Mouse (Mus musculus): ENCODE measurements around the gene Ank2. TPM values are rescaled to one million over a fixed set of nuclear protein-coding genes. Genes with fewer than 3 reads are reported as not detected.

Ank2 gene
- polyA plus RNA-seq, 1 experiment: 5.8 TPM

- DNase-seq: no peak
- TF ChIP-seq CTCF (IDR thresholded peaks at IDR 0.05; ENCODE audit: insufficient read depth, low read length): no peak
- WGBS: 78% methylated on average over 7 of the region's 7 CpGs
Measured at GRCm38 (mm10) chr3:127113238-127113637, 385.9 kb downstream of the Ank2 start.

GRCm38 (mm10) chr3:127109413-127109812 lies 389.7 kb downstream of the Ank2 start:
- 69% methylated on average over 3 of the region's 3 CpGs for WGBS
- no peak overlapping the region for H3K4me3 ChIP-seq (replicated peaks; ENCODE audit: extremely low read depth, low read depth, low read length)
- H3K4me1 ChIP-seq (ENCODE audit: control insufficient read depth, insufficient read depth, low read length): no peaks in the 10 kb centered on the region
- no peak for TF ChIP-seq CTCF (IDR thresholded peaks at IDR 0.05; ENCODE audit: insufficient read depth, low read length)
- TF ChIP-seq POLR2A (IDR thresholded peaks at IDR 0.05; ENCODE audit: borderline replicate concordance, extremely low read depth, low read depth, low read length): no peak
- DNase-seq: no peak

More at GRCm38 (mm10) chr3:127113238-127113637, 385.9 kb downstream of the Ank2 start:
- Histone ChIP-seq H3K4me1 (ENCODE audit: control insufficient read depth, insufficient read depth, low read length) (no peaks in the 10 kb centered on the region), H3K4me3 (replicated peaks; ENCODE audit: extremely low read depth, low read depth, low read length) (no peak overlapping the region)

GRCm38 (mm10) chr3:127108481-127108880 lies 390.7 kb downstream of the Ank2 start:
- Histone ChIP-seq H3K4me1 (ENCODE audit: control insufficient read depth, insufficient read depth, low read length) (no peaks in the 10 kb centered on the region), H3K4me3 (replicated peaks; ENCODE audit: extremely low read depth, low read depth, low read length) (no peak overlapping the region)
- WGBS: 61% methylated on average over 2 of the region's 2 CpGs
- TF ChIP-seq CTCF (IDR thresholded peaks at IDR 0.05; ENCODE audit: insufficient read depth, low read length): no peak
- TF ChIP-seq POLR2A (IDR thresholded peaks at IDR 0.05; ENCODE audit: borderline replicate concordance, extremely low read depth, low read depth, low read length): no peak
- no peak for DNase-seq

GRCm38 (mm10) chr3:127107281-127107680 lies 391.9 kb downstream of the Ank2 start:
- WGBS: 57% methylated on average over 5 of the region's 5 CpGs

GRCm38 (mm10) chr3:127101326-127101725 lies 397.8 kb downstream of the Ank2 start:
- WGBS: 100% methylated on average over 1 of the region's 1 CpGs
- Histone ChIP-seq H3K4me1 (ENCODE audit: control insufficient read depth, insufficient read depth, low read length) (no peaks in the 10 kb centered on the region), H3K4me3 (replicated peaks; ENCODE audit: extremely low read depth, low read depth, low read length) (no peak overlapping the region)
- no peak for DNase-seq
- TF ChIP-seq POLR2A (IDR thresholded peaks at IDR 0.05; ENCODE audit: borderline replicate concordance, extremely low read depth, low read depth, low read length): no peak
- no peak for TF ChIP-seq CTCF (IDR thresholded peaks at IDR 0.05; ENCODE audit: insufficient read depth, low read length)

More at GRCm38 (mm10) chr3:127107281-127107680, 391.9 kb downstream of the Ank2 start:
- Histone ChIP-seq H3K4me3 (replicated peaks; ENCODE audit: extremely low read depth, low read depth, low read length) (no peak overlapping the region), H3K4me1 (ENCODE audit: control insufficient read depth, insufficient read depth, low read length) (no peaks in the 10 kb centered on the region)
- no peak for TF ChIP-seq CTCF (IDR thresholded peaks at IDR 0.05; ENCODE audit: insufficient read depth, low read length)
- no peak for TF ChIP-seq POLR2A (IDR thresholded peaks at IDR 0.05; ENCODE audit: borderline replicate concordance, extremely low read depth, low read depth, low read length)
- no peak for DNase-seq

GRCm38 (mm10) chr3:127097745-127098144 lies 401.4 kb downstream of the Ank2 start:
- Histone ChIP-seq H3K4me3 (replicated peaks; ENCODE audit: extremely low read depth, low read depth, low read length) (no peak overlapping the region), H3K4me1 (ENCODE audit: control insufficient read depth, insufficient read depth, low read length) (no peaks in the 10 kb centered on the region)
- WGBS: 94% methylated on average over 1 of the region's 1 CpGs
- TF ChIP-seq POLR2A (IDR thresholded peaks at IDR 0.05; ENCODE audit: borderline replicate concordance, extremely low read depth, low read depth, low read length) (no peak), CTCF (IDR thresholded peaks at IDR 0.05; ENCODE audit: insufficient read depth, low read length) (no peak)
- DNase-seq: no peak

GRCm38 (mm10) chr3:127097106-127097505 lies 402.0 kb downstream of the Ank2 start:
- TF ChIP-seq POLR2A (IDR thresholded peaks at IDR 0.05; ENCODE audit: borderline replicate concordance, extremely low read depth, low read depth, low read length) (no peak), CTCF (IDR thresholded peaks at IDR 0.05; ENCODE audit: insufficient read depth, low read length) (no peak)
- 76% methylated on average over 1 of the region's 1 CpGs for WGBS
- no peaks in the 10 kb centered on the region for H3K4me1 ChIP-seq (ENCODE audit: control insufficient read depth, insufficient read depth, low read length)
- DNase-seq: no peak
- no peak overlapping the region for H3K4me3 ChIP-seq (replicated peaks; ENCODE audit: extremely low read depth, low read depth, low read length)

- TF ChIP-seq POLR2A (IDR thresholded peaks at IDR 0.05; ENCODE audit: borderline replicate concordance, extremely low read depth, low read depth, low read length) (no peak), CTCF (IDR thresholded peaks at IDR 0.05; ENCODE audit: insufficient read depth, low read length) (no peak)
- Histone ChIP-seq H3K4me3 (replicated peaks; ENCODE audit: extremely low read depth, low read depth, low read length) (no peak overlapping the region), H3K4me1 (ENCODE audit: control insufficient read depth, insufficient read depth, low read length) (no peaks in the 10 kb centered on the region)
- no peak for DNase-seq
- WGBS: 84% methylated on average over 4 of the region's 4 CpGs
Measured at GRCm38 (mm10) chr3:127093631-127094030, 405.5 kb downstream of the Ank2 start.

- H3K4me3 ChIP-seq (replicated peaks; ENCODE audit: extremely low read depth, low read depth, low read length): no peak overlapping the region
- DNase-seq: no peak
- TF ChIP-seq POLR2A (IDR thresholded peaks at IDR 0.05; ENCODE audit: borderline replicate concordance, extremely low read depth, low read depth, low read length) (no peak), CTCF (IDR thresholded peaks at IDR 0.05; ENCODE audit: insufficient read depth, low read length) (no peak)
- WGBS: 85% methylated on average over 1 of the region's 1 CpGs
- no peaks in the 10 kb centered on the region for H3K4me1 ChIP-seq (ENCODE audit: control insufficient read depth, insufficient read depth, low read length)
Measured at GRCm38 (mm10) chr3:127087574-127087973, 411.6 kb downstream of the Ank2 start.

- TF ChIP-seq CTCF (IDR thresholded peaks at IDR 0.05; ENCODE audit: insufficient read depth, low read length) (no peak), POLR2A (IDR thresholded peaks at IDR 0.05; ENCODE audit: borderline replicate concordance, extremely low read depth, low read depth, low read length) (no peak)
- no peak for DNase-seq
- H3K4me3 ChIP-seq (replicated peaks; ENCODE audit: extremely low read depth, low read depth, low read length): no peak overlapping the region
- 62% methylated on average over 3 of the region's 3 CpGs for WGBS
- no peaks in the 10 kb centered on the region for H3K4me1 ChIP-seq (ENCODE audit: control insufficient read depth, insufficient read depth, low read length)
Measured at GRCm38 (mm10) chr3:127086834-127087506, 412.2 kb downstream of the Ank2 start.
